8 mouse cellular contexts compared by ENCODE assay signal in genomic region chr6:34549017-34549416, GRCm38 (mm10). TPM values are rescaled to one million over a fixed set of nuclear protein-coding genes. Genes with fewer than 3 reads are reported as not detected.
DNase-seq lines count a peak whose midpoint lies in the region; ATAC-seq and TF ChIP-seq lines count a peak whose summit lies in the region.

No protein-coding gene starts in this region.

- H3K9me3 ChIP-seq in forebrain, postnatal 0 days (ENCODE audit: low read length) = no peaks in the 10 kb centered on the region
- no peaks in the 10 kb centered on the region for H3K9me3 ChIP-seq in forebrain, embryonic 13.5 days (replicated peaks)

- H3K4me1 ChIP-seq in forebrain, postnatal 0 days (ENCODE audit: insufficient read depth) = no peaks in the 10 kb centered on the region
- H3K4me1 ChIP-seq in forebrain, embryonic 13.5 days = peaks cover under 1% of the 10 kb centered on the region; the same call in 1 of the 2 replicates

- H3K27ac ChIP-seq in forebrain, postnatal 0 days (ENCODE audit: low read depth, low read length) = no peak overlapping the region
- H3K27ac ChIP-seq in forebrain, embryonic 13.5 days = no peak overlapping the region

- H3K4me2 ChIP-seq in forebrain, postnatal 0 days (ENCODE audit: low read depth) = no peak overlapping the region
- H3K4me2 ChIP-seq in forebrain, embryonic 13.5 days = no peak overlapping the region

- H3K9ac ChIP-seq in forebrain, postnatal 0 days = no peak overlapping the region
- H3K9ac ChIP-seq in forebrain, embryonic 13.5 days = no peak overlapping the region

- H3K4me3 ChIP-seq in forebrain, postnatal 0 days (ENCODE audit: low read depth, low read length) = no peak overlapping the region
- H3K4me3 ChIP-seq in forebrain, embryonic 13.5 days = no peak overlapping the region

- peak; percentile 60 for TF ChIP-seq CTCF in forebrain, postnatal 0 days (IDR thresholded peaks at IDR 0.05; ENCODE audit: low read depth)

- whole genome bisulfite sequencing in forebrain, postnatal 0 days = 30% methylated on average over 2 of the region's 2 CpGs
- 33% methylated on average over 2 of the region's 2 CpGs for WGBS in forebrain, embryonic 13.5 days

- no peak for DNase-seq in forebrain, postnatal 0 days
- DNase-seq in 416B (ENCODE audit: low read depth) = peak; percentile 41
- DNase-seq in adrenal gland, postnatal 10 days = peak; percentile 80
- peak; percentile 46 for DNase-seq in embryo, embryonic 9.5 days (ENCODE audit: extremely low spot score)
- peak; percentile 59 for DNase-seq in kidney, postnatal 14 days
- DNase-seq in mesoderm, embryonic 11.5 days (ENCODE audit: low read depth, low spot score) = peak; percentile 45
- peak; percentile 23 for DNase-seq in testis, postnatal 14 days (ENCODE audit: low spot score)

- H3K36me3 ChIP-seq in forebrain, postnatal 0 days (ENCODE audit: insufficient read depth) = no peaks in the 10 kb centered on the region
- no peaks in the 10 kb centered on the region for H3K36me3 ChIP-seq in forebrain, embryonic 13.5 days (ENCODE audit: poor library complexity, severe bottlenecking)

- no peaks in the 10 kb centered on the region for H3K27me3 ChIP-seq in forebrain, postnatal 0 days (ENCODE audit: insufficient read depth, low read length)
- no peaks in the 10 kb centered on the region for H3K27me3 ChIP-seq in forebrain, embryonic 13.5 days

- ATAC-seq in forebrain, postnatal 0 days = no peak
- no peak for ATAC-seq in forebrain, embryonic 13.5 days

RNA-seq across cellular contexts. Expression of gene Cald1, which starts 49.3 kb away (rescaled TPM):
- total RNA-seq in forebrain, postnatal 0 days (2014; rRNA removed) = 19.6 and 28.5 TPM in 2 replicates
- polyA plus RNA-seq in forebrain, postnatal 0 days (2015; fragmentation: Nextera tagmentation; extraction: Ambion mirVana) = 32.5 and 40.8 TPM in 2 replicates
- polyA plus RNA-seq in forebrain, embryonic 13.5 days (2015; fragmentation: Nextera tagmentation; extraction: Ambion mirVana) = 73.1 and 79.4 TPM in 2 replicates
- 10 to 100 TPM; 80.8 to 90.5 TPM for total RNA-seq in adrenal gland, postnatal 10 days (2021)
